Mouse (Mus musculus) mature B cell (primary cell): ENCODE measurements around the gene Zfp341.

Experiments used
- in situ Hi-C: fragments of 300-500 bp; cut with MboI; formaldehyde crosslinking; loops from 2 replicates; pipeline ENCODE4 v1.14.3; 2019

The Zfp341 gene

DNA sequence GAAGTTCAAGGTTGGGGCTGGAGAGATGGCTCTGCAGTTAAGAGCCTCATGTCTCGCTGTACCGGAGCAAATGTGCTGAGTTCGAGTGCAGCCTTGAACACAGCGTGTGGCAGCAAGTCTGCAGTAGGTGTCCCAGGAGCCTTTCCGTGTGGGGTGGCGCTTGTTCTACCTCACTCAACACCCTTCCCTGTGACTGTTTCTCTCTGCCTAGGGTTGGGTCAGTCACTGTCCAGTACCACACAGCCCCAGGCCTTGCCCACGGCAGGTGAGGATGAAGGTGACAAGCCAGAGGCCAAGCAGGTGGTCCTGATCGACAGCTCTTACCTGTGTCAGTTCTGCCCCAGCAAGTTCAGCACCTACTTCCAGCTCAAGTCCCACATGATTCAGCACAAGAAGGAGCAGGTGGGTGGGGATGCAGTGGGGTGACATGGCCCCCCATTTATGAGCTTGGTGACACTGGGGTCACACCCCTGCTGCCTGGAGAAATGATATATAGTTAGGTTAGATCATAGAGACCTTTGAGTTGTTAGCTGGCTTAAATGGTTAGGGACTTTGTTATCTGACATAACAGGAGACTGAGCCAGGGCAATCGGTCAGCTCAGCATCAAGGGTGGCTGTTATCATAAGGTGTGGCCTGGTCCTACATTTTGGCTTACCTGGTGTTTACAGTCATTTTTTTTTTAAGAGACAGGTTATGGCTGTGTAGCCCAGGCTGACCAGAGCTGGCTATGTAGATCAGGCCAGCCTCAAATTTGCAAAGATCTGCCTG, 21.0 kb downstream of the Zfp341 start:
- in situ Hi-C loops: no loop called here

DNA sequence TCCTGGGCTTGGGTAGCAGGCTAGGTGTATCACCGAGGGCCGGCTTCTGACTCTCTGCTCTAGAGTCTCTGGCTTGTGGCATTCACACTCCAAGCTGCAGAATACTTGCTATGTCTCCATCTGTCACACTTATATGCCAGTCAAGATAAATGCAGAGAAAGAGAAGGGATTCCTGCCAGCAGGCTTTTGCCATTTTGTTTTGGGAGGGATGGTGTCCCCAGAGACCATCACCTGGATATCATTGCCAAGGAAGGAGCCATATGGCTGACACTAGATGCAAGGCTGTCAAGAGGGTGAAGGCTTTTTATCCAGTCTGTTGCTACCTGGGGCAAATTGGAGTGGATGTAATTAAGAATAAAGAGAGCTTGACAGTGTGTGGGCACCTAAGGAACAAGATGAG, 22.7 kb downstream of the Zfp341 start:
- in situ Hi-C loops: no loop called here

- in situ Hi-C loops: no loop called here
Measured at GRCm38 (mm10) chr2:154638521-154638920, 25.4 kb downstream of the Zfp341 start.

DNA sequence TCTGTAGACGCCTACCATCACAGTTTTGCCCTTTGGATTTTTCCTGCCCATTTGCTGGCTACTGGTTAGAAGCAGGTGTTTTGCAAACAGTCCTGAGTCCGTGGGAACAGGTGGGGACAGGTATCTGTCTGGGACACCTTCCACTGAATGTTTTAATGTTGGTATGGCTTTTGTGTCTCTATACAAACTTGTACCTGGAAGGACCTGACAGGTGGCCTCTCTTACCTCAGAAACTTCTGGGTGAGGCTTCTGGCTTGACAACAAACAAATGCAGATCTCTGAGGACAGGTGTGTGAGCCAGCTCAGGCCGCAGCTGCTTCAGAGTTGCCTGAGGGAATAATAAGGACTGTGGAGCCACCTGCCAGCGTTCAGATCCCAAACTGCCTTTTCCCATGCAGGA, 26.0 kb downstream of the Zfp341 start:
- in situ Hi-C loops: no loop called here

DNA sequence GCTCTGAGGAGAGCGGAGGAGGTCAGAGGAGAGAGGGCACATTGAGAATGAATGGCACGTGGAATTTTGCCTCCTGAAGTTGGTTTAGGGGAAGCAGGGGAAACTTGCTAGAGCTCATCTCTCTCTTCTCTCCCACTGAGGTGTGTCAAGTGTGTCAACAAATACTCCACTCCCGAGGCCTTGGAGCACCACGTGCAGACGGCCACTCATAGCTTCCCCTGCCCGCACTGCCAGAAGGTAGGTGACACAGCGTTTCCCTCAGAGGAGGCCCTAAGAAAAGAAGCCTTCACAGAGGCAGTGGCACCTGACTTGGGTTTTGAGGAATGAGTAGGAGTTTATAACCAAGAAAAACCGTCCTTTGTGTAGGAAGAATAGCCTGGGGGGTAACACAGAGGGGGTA, 28.1 kb downstream of the Zfp341 start:
- in situ Hi-C loops: no loop called here

DNA sequence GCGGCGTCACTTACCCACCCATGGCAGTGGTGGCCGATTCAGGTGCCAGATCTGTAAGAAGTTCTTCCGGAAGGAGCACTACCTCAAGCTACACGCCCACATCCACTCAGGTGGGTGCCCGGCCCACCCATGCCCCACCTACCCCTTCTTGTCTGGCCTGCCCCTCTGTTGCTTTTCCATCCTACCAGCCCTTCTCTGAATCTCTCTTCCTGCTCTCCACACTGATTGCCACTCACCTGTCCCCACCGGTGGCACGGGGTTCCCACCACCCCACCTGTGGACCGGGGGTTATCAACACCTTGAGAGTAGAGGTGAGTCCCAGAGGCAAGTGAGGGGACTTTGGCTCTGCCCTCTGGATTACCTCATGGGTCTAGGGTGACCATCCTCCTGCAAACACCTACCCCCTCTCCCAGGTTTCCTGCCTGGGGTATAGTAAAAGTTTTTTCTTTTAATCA, 28.9 kb downstream of the Zfp341 start:
- in situ Hi-C loops: no loop called here

DNA sequence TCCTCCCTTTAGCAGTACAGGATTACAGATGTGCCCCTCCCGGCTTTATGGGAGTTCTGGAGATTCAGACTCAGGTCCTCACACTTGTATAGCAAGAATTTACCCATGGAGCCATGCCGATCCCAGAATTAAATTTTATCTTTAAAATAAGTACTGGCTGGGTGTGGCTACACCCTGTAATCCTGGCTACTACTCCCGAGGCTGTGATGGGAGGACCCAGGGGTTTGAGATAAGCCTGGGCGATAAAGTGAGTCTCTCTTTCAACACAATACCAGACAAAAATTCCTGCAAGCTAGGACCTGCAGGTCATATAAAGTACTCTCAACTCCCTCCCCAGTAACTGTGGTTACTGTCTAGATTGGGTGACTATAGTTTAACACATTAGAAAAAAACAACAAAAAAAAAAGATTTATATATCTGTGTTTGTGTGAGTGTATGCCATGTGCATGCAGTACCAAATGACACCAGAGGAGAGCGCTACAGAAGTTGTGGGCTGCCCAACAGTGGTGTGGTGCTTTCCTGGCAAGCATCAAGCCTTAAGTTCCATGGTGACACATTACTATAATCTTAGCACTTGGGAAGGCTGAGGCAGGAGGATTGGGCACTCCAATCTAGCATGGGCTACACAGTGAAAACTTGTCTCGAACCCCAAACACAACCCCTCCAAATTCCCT, 29.8 kb downstream of the Zfp341 start:
- in situ Hi-C loops: no loop called here

GRCm38 (mm10) chr2:154646634-154647033, 33.5 kb downstream of the Zfp341 start:
- in situ Hi-C loops: no loop called here

DNA sequence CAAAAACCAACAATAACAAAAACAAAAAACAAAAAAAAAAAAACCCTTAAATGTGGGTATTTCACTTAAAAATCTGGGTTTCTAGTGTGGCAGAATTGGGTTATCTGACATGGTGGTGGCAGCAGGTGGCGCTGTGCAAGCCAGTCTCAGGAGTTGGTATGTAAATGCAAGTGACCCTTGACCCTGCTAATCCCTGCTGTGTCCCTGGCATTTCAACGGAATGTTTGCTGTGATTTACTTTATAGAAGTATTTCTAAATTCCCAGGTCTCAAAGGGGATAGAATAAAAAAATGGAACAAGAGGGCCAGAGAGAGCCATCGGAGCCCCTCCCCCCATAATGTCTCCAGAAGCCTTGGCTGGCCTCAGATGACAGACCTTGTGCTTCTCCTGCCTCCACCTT, 35.0 kb downstream of the Zfp341 start:
- in situ Hi-C loops: no loop called here

DNA sequence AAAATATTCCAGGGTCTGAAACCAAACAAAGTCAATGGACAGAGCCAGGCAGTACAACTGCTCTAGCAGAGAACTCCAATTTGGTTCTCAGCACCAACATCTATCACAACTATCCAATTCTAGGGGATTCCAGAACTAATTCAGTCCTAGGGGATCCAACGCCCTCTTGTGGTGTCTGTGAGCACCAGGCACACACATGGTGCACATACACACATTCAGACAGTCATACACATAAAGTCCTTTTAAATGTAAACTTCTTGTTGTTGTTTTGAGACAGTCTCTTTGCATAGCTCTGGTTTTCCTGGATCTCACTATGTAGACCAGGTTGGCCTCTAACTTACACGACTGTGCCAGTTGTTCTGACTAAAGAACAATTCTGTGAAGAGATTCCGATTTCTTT, 37.3 kb downstream of the Zfp341 start:
- in situ Hi-C loops: no loop called here

- in situ Hi-C loops: no loop called here
Measured at GRCm38 (mm10) chr2:154651363-154651762, 38.3 kb downstream of the Zfp341 start, which contains the start of gene Chmp4b. TSS of gene Chmp4b (plus strand) at chr2:154651705.

DNA sequence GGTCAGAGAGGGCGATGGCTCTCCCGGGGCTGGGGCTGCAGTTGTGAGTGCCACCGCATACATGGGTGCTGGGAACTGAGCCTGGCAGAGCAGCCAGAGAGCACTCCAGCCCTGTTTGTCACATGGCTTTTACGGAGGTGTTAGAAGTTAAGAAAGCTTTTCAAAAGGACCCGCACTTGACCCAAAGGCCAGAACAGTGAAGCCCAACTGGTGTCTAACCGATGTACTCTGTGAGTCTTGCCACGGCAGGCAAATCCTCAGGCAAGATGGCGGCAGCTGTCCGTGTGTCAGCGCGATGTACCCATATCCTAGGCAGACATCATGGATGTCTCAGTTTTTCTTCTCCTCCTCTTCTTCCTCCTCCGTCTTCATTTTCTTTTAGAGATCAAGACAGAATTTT, 41.9 kb downstream of the Zfp341 start:
- in situ Hi-C loops: no loop called here

DNA sequence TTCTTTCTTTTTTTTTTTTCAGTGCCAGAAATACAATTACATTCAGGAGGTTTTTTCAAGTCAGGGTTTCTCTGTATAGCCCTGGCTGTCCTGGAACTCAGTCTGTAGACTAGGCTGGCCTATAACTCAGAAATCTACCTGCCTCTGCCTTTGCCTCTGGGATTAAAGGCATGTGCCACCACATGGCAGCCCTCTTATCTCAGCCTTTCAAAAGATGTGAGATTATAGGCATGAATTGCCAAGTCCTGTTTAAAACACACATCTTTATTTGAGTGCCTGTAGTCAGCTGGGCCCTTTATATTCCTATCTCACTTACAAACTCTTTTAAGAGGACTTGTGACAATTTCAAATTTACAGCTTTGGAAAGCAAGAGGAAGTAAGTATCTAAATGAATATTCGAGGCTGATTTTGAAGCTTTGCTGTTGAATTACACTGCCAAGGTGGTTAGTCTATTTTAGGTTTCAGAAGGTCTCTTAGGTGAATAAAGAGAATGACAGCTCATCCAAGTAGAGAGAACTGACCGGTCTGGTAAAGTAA, 42.8 kb downstream of the Zfp341 start:
- in situ Hi-C loops: no loop called here

GRCm38 (mm10) chr2:154656710-154657485, 43.8 kb downstream of the Zfp341 start:
- in situ Hi-C loops: no loop called here

GRCm38 (mm10) chr2:154657486-154658237, 44.6 kb downstream of the Zfp341 start:
- in situ Hi-C loops: no loop called here

DNA sequence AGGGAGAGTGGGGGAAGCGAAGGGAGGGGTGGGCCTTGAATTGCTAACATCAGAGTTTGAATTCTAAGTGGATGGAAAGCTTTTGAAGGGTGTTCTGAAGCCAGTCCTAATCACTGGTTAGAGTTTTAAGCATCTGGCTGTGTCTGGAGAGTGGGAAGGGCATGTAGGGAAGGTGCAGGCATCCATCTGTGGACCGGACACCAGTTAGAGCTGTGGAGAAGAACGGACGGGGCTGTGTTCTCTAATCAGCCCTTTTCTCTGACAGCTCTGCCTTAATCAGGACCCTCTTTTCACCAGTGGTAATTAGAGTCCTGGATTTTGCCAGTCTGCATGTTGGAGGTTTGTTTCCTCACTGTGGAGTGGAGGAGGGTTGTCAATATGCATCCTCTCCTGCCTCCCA, 46.0 kb downstream of the Zfp341 start:
- in situ Hi-C loops: no loop called here

DNA sequence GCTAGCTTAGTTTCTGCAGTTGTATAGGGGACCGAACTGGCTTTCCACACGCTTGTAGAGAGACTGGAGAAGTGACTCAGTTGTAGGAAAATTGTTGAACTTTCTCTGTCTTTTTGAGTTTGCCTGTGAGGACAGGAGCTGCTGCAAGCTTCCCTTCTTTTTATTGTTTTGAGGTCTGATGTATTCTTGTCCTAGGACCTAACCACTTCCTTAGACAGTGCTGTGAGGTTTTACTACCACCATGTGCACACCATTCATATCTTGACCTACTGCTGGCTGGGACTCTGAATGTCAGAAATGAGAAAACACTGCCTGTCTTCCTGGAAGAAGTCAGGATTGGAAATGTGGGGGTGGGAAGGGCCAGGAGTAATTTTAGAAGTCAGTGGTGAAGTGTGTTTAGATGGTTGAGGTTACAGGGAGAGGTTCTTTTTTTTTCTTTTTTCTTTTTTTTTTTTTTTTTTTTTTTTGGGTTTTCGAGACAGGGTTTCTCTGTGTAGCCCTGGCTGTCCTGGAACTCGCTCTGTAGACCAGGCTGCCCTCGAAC, 46.5 kb downstream of the Zfp341 start:
- in situ Hi-C loops: no loop called here

GRCm38 (mm10) chr2:154668680-154669079, 55.6 kb downstream of the Zfp341 start:
- in situ Hi-C loops: no loop called here

DNA sequence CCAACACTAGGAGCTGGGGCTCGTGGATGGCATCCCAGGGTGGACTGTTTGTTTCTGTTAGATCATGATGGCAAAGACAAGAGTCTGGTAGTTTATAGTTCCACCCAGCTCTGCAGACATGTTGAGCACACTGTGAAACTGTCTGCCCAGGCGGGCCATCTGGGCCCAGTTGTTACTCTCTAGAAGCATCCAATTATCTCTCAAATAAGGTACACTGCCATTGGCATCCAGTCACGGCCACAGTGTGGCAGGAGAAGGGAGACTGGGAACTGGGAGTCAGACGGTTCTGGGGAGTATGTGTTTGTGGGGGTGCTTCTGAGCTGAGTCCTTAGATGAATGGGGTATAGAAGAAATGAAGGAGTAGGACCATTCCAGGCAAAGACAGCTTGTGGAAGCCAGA, 57.0 kb downstream of the Zfp341 start:
- in situ Hi-C loops: no loop called here

GRCm38 (mm10) chr2:154670741-154671140, 57.6 kb downstream of the Zfp341 start:
- in situ Hi-C loops: no loop called here

DNA sequence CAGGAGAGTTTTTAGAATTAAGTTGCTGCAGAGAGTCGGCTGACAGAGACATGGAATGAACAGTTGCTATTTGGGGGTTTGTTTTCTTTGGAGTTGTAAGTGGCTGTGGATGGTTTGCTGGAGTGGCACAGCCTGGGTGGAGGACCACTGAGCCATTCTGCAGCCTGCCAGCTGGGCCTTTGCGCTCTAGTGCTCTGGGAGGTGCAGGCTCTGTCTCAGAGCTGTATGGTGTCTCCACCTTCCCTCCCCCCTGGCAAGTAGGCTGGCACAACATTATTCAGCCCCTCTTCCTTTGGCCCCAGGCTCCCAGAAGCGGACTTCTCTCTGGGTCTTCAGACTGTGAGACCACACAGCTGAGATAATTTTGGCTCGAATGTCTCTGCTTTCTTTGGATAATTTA, 60.9 kb downstream of the Zfp341 start:
- in situ Hi-C loops: no loop called here
